12 mouse cellular contexts compared by ENCODE assay signal in genomic region chr11:54954716-54955115, GRCm38 (mm10). TPM values are rescaled to one million over a fixed set of nuclear protein-coding genes. Genes with fewer than 3 reads are reported as not detected.
DNase-seq lines count a peak whose midpoint lies in the region; ATAC-seq and TF ChIP-seq lines count a peak whose summit lies in the region.
"Had no signal": no experiment of that assay in that cellular context is flagged by ENCODE, and none has a peak within 500 bp of the region (broad histone marks: within the 10 kb centered on the region; RNA-seq: fewer than 3 reads in every experiment).

No protein-coding gene starts in this region.

- peaks cover 92% of the 10 kb centered on the region for H3K4me1 ChIP-seq in megakaryocyte, embryonic 14.5 days
- peaks cover 5% of the 10 kb centered on the region; the same call in 1 of the 2 replicates for H3K4me1 ChIP-seq in intestine, embryonic 15.5 days (replicated peaks)
- peaks cover 40% of the 10 kb centered on the region for H3K4me1 ChIP-seq in small intestine, adult 2 months (ENCODE audit: control insufficient read depth, insufficient read depth, insufficient read length, low read length)

- no peak for TF ChIP-seq POLR2A in small intestine, adult 2 months (IDR thresholded peaks at IDR 0.05; ENCODE audit: low read depth, low read length)

- ATAC-seq in megakaryocyte, adult 5-6 weeks (ENCODE audit: poor library complexity, severe bottlenecking): no peak
- no peak for ATAC-seq in intestine, embryonic 15.5 days

- no peak overlapping the region for H3K9ac ChIP-seq in intestine, embryonic 15.5 days
- H3K9ac ChIP-seq: forebrain, embryonic 12.5 days had no signal

- intact Hi-C loops in gastrocnemius, adult 2 months (cut with DNase I): no loop called here

- peak overlapping the region; percentile 99 for H3K27ac ChIP-seq in gastrocnemius, adult 2 months
- H3K27ac ChIP-seq in intestine, embryonic 15.5 days: no peak overlapping the region
- peak overlapping the region; percentile 59; the same call in 1 of the 2 replicates for H3K27ac ChIP-seq in small intestine, adult 2 months (ENCODE audit: insufficient read depth, low read depth, low read length)
- H3K27ac ChIP-seq: forebrain, embryonic 12.5 days had no signal

- H3K4me2 ChIP-seq in intestine, embryonic 15.5 days (replicated peaks): peak overlapping the region; percentile 79; the same call in 1 of the 2 replicates

- DNase-seq in gastrocnemius, adult 2 months: no peak
- no peak for DNase-seq in gastrocnemius, adult 8-10 months (ENCODE audit: low spot score in 2 of 2)
- no peak for DNase-seq in thymus, postnatal 14 days
- no peak for DNase-seq in thymus, postnatal 25 days
- DNase-seq: B cell, adult 2 months; cerebellum, postnatal 36 days; kidney, adult 9 months had no signal

- 82% methylated on average over 8 of the region's 8 CpGs for WGBS in intestine, embryonic 15.5 days
- WGBS in small intestine, adult 2 months: 64% methylated on average over 8 of the region's 8 CpGs

- no peak for TF ChIP-seq CTCF in gastrocnemius, adult 2 months (IDR thresholded peaks at IDR 0.05)
- TF ChIP-seq CTCF in small intestine, adult 2 months (IDR thresholded peaks at IDR 0.05; ENCODE audit: extremely low read depth, insufficient read length, insufficient replicate concordance, low read depth, low read length): no peak

- H3K27me3 ChIP-seq in megakaryocyte, embryonic 14.5 days (replicated peaks): no peaks in the 10 kb centered on the region
- no peaks in the 10 kb centered on the region for H3K27me3 ChIP-seq in intestine, embryonic 15.5 days (replicated peaks)
- no peaks in the 10 kb centered on the region for H3K27me3 ChIP-seq in small intestine, adult 2 months (ENCODE audit: control insufficient read depth, insufficient read depth, low read length)
- H3K27me3 ChIP-seq: forebrain, embryonic 12.5 days had no signal

- H3K9me3 ChIP-seq in megakaryocyte, embryonic 14.5 days: no peaks in the 10 kb centered on the region
- no peaks in the 10 kb centered on the region for H3K9me3 ChIP-seq in intestine, embryonic 15.5 days
- H3K9me3 ChIP-seq: forebrain, embryonic 12.5 days had no signal

- peaks cover 54% of the 10 kb centered on the region for H3K36me3 ChIP-seq in megakaryocyte, embryonic 14.5 days (replicated peaks; ENCODE audit: low read length)
- H3K36me3 ChIP-seq in intestine, embryonic 15.5 days: no peaks in the 10 kb centered on the region
- H3K36me3 ChIP-seq in small intestine, adult 2 months (ENCODE audit: control insufficient read depth, insufficient read depth, low read length): peaks cover 12% of the 10 kb centered on the region
- H3K36me3 ChIP-seq: forebrain, embryonic 12.5 days had no signal

- H3K4me3 ChIP-seq in gastrocnemius, adult 2 months: peak overlapping the region; percentile 83
- peak overlapping the region; percentile 84 for H3K4me3 ChIP-seq in megakaryocyte, embryonic 14.5 days (replicated peaks)
- no peak overlapping the region for H3K4me3 ChIP-seq in intestine, embryonic 15.5 days (replicated peaks)
- peak overlapping the region; percentile 57 for H3K4me3 ChIP-seq in small intestine, adult 2 months (ENCODE audit: low read depth, low read length)

RNA-seq across cellular contexts. Expression of gene Tnip1, which starts 8.0 kb away (rescaled TPM):
- total RNA-seq in gastrocnemius, adult 2 months (2021): 10 to 100 TPM; 29.8 to 31.7 TPM
- total RNA-seq in gastrocnemius, adult 8-10 months (2022): 10 to 100 TPM; 33.2 to 42.3 (median 37.1) TPM
- 69.0 and 80.2 TPM in 2 replicates for polyA plus RNA-seq in megakaryocyte, embryonic 14.5 days (2012; ENCODE audit: insufficient read depth, low replicate concordance)
- 28.3 and 32.6 TPM in 2 replicates for total RNA-seq in megakaryocyte, adult 5-6 weeks (2015)
- total RNA-seq in megakaryocyte, adult 5-6 weeks (2017): 26.7 and 47.2 TPM in 2 replicates
- polyA plus RNA-seq in intestine, embryonic 15.5 days (2015; fragmentation: Nextera tagmentation; extraction: Ambion mirVana): 22.7 and 24.5 TPM in 2 replicates
- polyA plus RNA-seq in small intestine, adult 2 months (2012; rRNA removed): 47.9 and 122 TPM in 2 replicates

RNA-seq across cellular contexts. Expression of gene Gpx3, which starts 52.5 kb away (rescaled TPM):
- total RNA-seq in gastrocnemius, adult 2 months (2021): 100 to 1,000 TPM in 1 of 2 experiments, 10 to 100 TPM in 1; 46.5 to 139 TPM
- 100 to 1,000 TPM in 2 of 4 experiments, 10 to 100 TPM in 2; 56.1 to 401 (median 118) TPM for total RNA-seq in gastrocnemius, adult 8-10 months (2022)
- polyA plus RNA-seq in megakaryocyte, embryonic 14.5 days (2012; ENCODE audit: insufficient read depth, low replicate concordance): 21.7 and 34.2 TPM in 2 replicates
- 52.7 and 58.3 TPM in 2 replicates for total RNA-seq in megakaryocyte, adult 5-6 weeks (2015)
- total RNA-seq in megakaryocyte, adult 5-6 weeks (2017): 1.8 and 6.0 TPM in 2 replicates
- 308 and 352 TPM in 2 replicates for polyA plus RNA-seq in intestine, embryonic 15.5 days (2015; fragmentation: Nextera tagmentation; extraction: Ambion mirVana)
- 52.2 and 90.3 TPM in 2 replicates for polyA plus RNA-seq in small intestine, adult 2 months (2012; rRNA removed)
